8 mouse cellular contexts compared by ENCODE assay signal in the genomic region with DNA sequence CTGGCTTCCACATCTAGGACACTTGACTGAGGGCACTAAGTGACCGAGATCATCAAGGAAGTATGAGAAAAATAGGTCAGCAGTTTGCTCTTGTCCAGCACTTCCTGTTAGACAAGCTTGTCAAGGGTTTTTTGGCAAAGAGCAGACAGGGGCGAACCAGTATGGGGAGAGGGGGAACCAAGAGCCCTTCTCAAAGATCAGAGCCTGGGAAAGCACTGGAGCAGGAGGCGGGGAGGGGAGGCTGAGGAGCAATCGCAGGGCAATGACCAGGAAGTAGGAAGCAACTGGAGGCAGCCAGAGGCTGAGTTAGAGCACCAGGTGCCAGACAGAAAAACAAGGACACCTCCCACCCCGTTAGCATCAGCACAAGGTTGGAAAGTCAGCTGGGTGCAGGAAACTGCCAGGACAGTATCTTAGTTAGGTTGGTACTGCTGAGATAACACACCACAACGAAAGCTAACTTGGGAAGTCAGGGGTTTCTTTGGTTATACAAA. TPM values are rescaled to one million over a fixed set of nuclear protein-coding genes. Genes with fewer than 3 reads are reported as not detected.
A peak's percentile ranks its signal among the peaks of the same experiment; 100 is the strongest.
DNase-seq lines count a peak whose midpoint lies in the region; ATAC-seq and TF ChIP-seq lines count a peak whose summit lies in the region.

No protein-coding gene starts in this region.

- no peak for ATAC-seq in heart, embryonic 12.5 days (ENCODE audit: insufficient number of reproducible peaks, low FRiP score)
- no peak for ATAC-seq in frontal cortex, adult (ENCODE audit: low TSS enrichment)

- H3K36me3 ChIP-seq in heart, embryonic 12.5 days, result no peaks in the 10 kb centered on the region
- H3K36me3 ChIP-seq in limb, embryonic 10.5 days, result peaks cover 16% of the 10 kb centered on the region
- no peaks in the 10 kb centered on the region for H3K36me3 ChIP-seq in megakaryocyte, embryonic 14.5 days (replicated peaks; ENCODE audit: low read length)

- H3K27me3 ChIP-seq in heart, embryonic 12.5 days (replicated peaks), result no peaks in the 10 kb centered on the region
- H3K27me3 ChIP-seq in limb, embryonic 10.5 days (ENCODE audit: low read depth, poor library complexity, severe bottlenecking), result no peaks in the 10 kb centered on the region
- peaks cover 47% of the 10 kb centered on the region for H3K27me3 ChIP-seq in megakaryocyte, embryonic 14.5 days (replicated peaks)

- H3K9ac ChIP-seq in heart, embryonic 12.5 days, result no peak overlapping the region

- H3K4me3 ChIP-seq in layer of hippocampus, adult 2 months, result no peak overlapping the region
- no peak overlapping the region for H3K4me3 ChIP-seq in heart, embryonic 12.5 days
- H3K4me3 ChIP-seq in limb, embryonic 10.5 days, result no peak overlapping the region
- H3K4me3 ChIP-seq in megakaryocyte, embryonic 14.5 days (replicated peaks), result peak overlapping the region; percentile 83

- H3K27ac ChIP-seq in layer of hippocampus, adult 2 months, result 0 out of 2 replicates have a peak overlapping the region, but pooled peaks have one; percentile 48
- H3K27ac ChIP-seq in heart, embryonic 12.5 days (ENCODE audit: poor library complexity, severe bottlenecking), result peak overlapping the region; percentile 14
- H3K27ac ChIP-seq in limb, embryonic 10.5 days, result peak overlapping the region; percentile 7; the same call in 1 of the 2 replicates

- H3K4me2 ChIP-seq in heart, embryonic 12.5 days, result no peak overlapping the region

- 17% methylated on average over 6 of the region's 6 CpGs for WGBS in heart, embryonic 12.5 days
- 36% methylated on average over 6 of the region's 6 CpGs for WGBS in limb, embryonic 10.5 days

- no peak for DNase-seq in layer of hippocampus, adult 2 months (ENCODE audit: low spot score in 2 of 2)
- no peak for DNase-seq in layer of hippocampus, adult 9-11 months
- DNase-seq in limb, embryonic 10.5 days (ENCODE audit: low spot score), result no peak
- DNase-seq in thymus, postnatal 14 days, result no peak
- DNase-seq in right cerebral cortex, postnatal 4 days, result no peak

- H3K4me1 ChIP-seq in heart, embryonic 12.5 days (replicated peaks), result peaks cover 70% of the 10 kb centered on the region
- H3K4me1 ChIP-seq in limb, embryonic 10.5 days, result peaks cover 81% of the 10 kb centered on the region
- H3K4me1 ChIP-seq in megakaryocyte, embryonic 14.5 days, result peaks cover 75% of the 10 kb centered on the region

- TF ChIP-seq CTCF in layer of hippocampus, adult 2 months (conservative IDR thresholded peaks at IDR 0.05), result no peak

- no peaks in the 10 kb centered on the region for H3K9me3 ChIP-seq in heart, embryonic 12.5 days (replicated peaks)
- no peaks in the 10 kb centered on the region for H3K9me3 ChIP-seq in limb, embryonic 10.5 days (replicated peaks)
- H3K9me3 ChIP-seq in megakaryocyte, embryonic 14.5 days, result no peaks in the 10 kb centered on the region

RNA-seq across cellular contexts. Expression of gene Vav2, which starts 8.2 kb away (rescaled TPM):
- 10 to 100 TPM; 10.9 to 11.0 TPM for total RNA-seq in layer of hippocampus, adult 2 months (2021)
- polyA plus RNA-seq in heart, embryonic 12.5 days (2016; fragmentation: Nextera tagmentation; extraction: Ambion mirVana), result 4.5 and 5.4 TPM in 2 replicates
- 9.2 and 9.6 TPM in 2 replicates for polyA plus RNA-seq in limb, embryonic 10.5 days (2016; fragmentation: Nextera tagmentation; extraction: Ambion mirVana)
- polyA plus RNA-seq in megakaryocyte, embryonic 14.5 days (2012; ENCODE audit: insufficient read depth, low replicate concordance), result 2.8 and 5.5 TPM in 2 replicates

RNA-seq across cellular contexts. Expression of gene Brd3os, which starts 23.5 kb away (rescaled TPM):
- total RNA-seq in layer of hippocampus, adult 2 months (2021), result 10 to 100 TPM; 23.6 to 24.5 TPM
- 2.9 and 3.2 TPM in 2 replicates for polyA plus RNA-seq in heart, embryonic 12.5 days (2016; fragmentation: Nextera tagmentation; extraction: Ambion mirVana)
- polyA plus RNA-seq in limb, embryonic 10.5 days (2016; fragmentation: Nextera tagmentation; extraction: Ambion mirVana), result 5.2 and 7.6 TPM in 2 replicates
- polyA plus RNA-seq in megakaryocyte, embryonic 14.5 days (2012; ENCODE audit: insufficient read depth, low replicate concordance), result 0.51 TPM in 1 of 2 replicates, not detected in the other
